Mouse (Mus musculus) Patski (cell line): Measurements from ENCODE around the gene Fzd7. TPM values are rescaled to one million over a fixed set of nuclear protein-coding genes. Genes with fewer than 3 reads are reported as not detected.

Source experiments
- ATAC-seq: fragments of 100-300 bp; one replicate; pipeline ENCODE4 v1.8.0; 2021
- CTCF ChIA-PET: fragments of 350-600 bp; sonication (Branson Sonifier 250); formaldehyde crosslinking; loops from one replicate; lab custom pipeline; 2022; ENCODE audit warnings: inconsistent platforms; lab: Charles Lee
- POLR2A ChIA-PET: fragments of 350-600 bp; sonication (Branson Sonifier 250); formaldehyde crosslinking; loops from one replicate; lab custom pipeline; 2022; ENCODE audit warnings: antibody characterized with exemption, inconsistent platforms; lab: Charles Lee
- DNase-seq: peaks from one replicate; pipeline ENCODE4 v3.0.0-alpha.2; 2011; ENCODE audit warnings: low read depth, low spot score
- H3K27me3 ChIP-seq: fragments of 371-371 bp; one replicate; pipeline ENCODE4 v1.5.1; 2021
- CTCF ChIP-seq: fragments of 100-300 bp; IDR thresholded peaks from one replicate; pipeline ENCODE4 v1.5.1; 2021
- in situ Hi-C: fragments of 300-500 bp; cut with MboI; formaldehyde crosslinking; loops from 3 replicates; pipeline ENCODE4 v1.11.1; 2018; ENCODE audit warnings: low pct_unique_long_range_greater_than_20kb, mixed read lengths
- polyA plus RNA-seq: library from polyadenylated mRNA; unstranded; gene quantifications from one replicate; pipeline ENCODE4 v1.2.3, GENCODE M21; 2021

The Fzd7 gene
- polyA plus RNA-seq, 1 experiment from 2014 or later = 30.8 TPM

- in situ Hi-C loops = no loop called here
- CTCF ChIA-PET = no interaction called here
- ATAC-seq (no peak), DNase-seq (no peak)
- TF ChIP-seq CTCF = no peak
- H3K27me3 ChIP-seq = no peaks in the 10 kb centered on the region
- POLR2A ChIA-PET = no interaction called here
Observed at GRCm38 (mm10) chr1:59469170-59469569, 13.1 kb upstream of the Fzd7 start.

GRCm38 (mm10) chr1:59470766-59471165 lies 11.5 kb upstream of the Fzd7 start:
- ChIA-PET CTCF (no interaction called here), POLR2A (interaction anchor here (0.6 kb wide), 1 partner anchor 211 kb away, joined by 3 read pairs; no protein-coding TSS in a partner anchor)
- TF ChIP-seq CTCF = no peak
- in situ Hi-C loops = no loop called here
- DNase-seq (no peak), ATAC-seq (no peak)
- no peaks in the 10 kb centered on the region for H3K27me3 ChIP-seq

- ChIA-PET POLR2A (no interaction called here), CTCF (interaction anchor here (1.1 kb wide), 1 partner anchor 9 kb away, joined by 3 read pairs; the partner anchor contains the start of gene Fzd7)
- H3K27me3 ChIP-seq = no peaks in the 10 kb centered on the region
- no peak for TF ChIP-seq CTCF
- no peak for DNase-seq
- in situ Hi-C loops = no loop called here
- ATAC-seq = no peak
Observed at GRCm38 (mm10) chr1:59472368-59473180, 9.7 kb upstream of the Fzd7 start.

- H3K27me3 ChIP-seq = no peaks in the 10 kb centered on the region
- ATAC-seq (no peak), DNase-seq (no peak)
- in situ Hi-C loops = no loop called here
- POLR2A ChIA-PET = no interaction called here
- CTCF ChIA-PET = no interaction called here
- TF ChIP-seq CTCF = no peak
Observed at GRCm38 (mm10) chr1:59473181-59473555, 9.1 kb upstream of the Fzd7 start.

GRCm38 (mm10) chr1:59475618-59476017 lies 6.6 kb upstream of the Fzd7 start:
- TF ChIP-seq CTCF = no peak
- ChIA-PET CTCF (interaction anchor here (0.6 to 0.7 kb wide), 2 partner anchors 9 to 143 kb away, joined by 3 read pairs; no protein-coding TSS in a partner anchor), POLR2A (no interaction called here)
- ATAC-seq (no peak), DNase-seq (no peak)
- in situ Hi-C loops = no loop called here
- no peaks in the 10 kb centered on the region for H3K27me3 ChIP-seq

- H3K27me3 ChIP-seq = no peaks in the 10 kb centered on the region
- no peak for ATAC-seq
- no peak for DNase-seq
- in situ Hi-C loops = no loop called here
- CTCF ChIA-PET = no interaction called here
- TF ChIP-seq CTCF = no peak
- POLR2A ChIA-PET = no interaction called here
Observed at GRCm38 (mm10) chr1:59478911-59479310, 3.3 kb upstream of the Fzd7 start.

- DNase-seq (no peak), ATAC-seq (no peak)
- CTCF ChIA-PET = interaction anchor here (1.6 to 1.9 kb wide), 2 partner anchors 9 to 103 kb away, joined by 3 to 5 read pairs; no protein-coding TSS in a partner anchor
- in situ Hi-C loops = no loop called here
- TF ChIP-seq CTCF = no peak
- no peaks in the 10 kb centered on the region for H3K27me3 ChIP-seq
- POLR2A ChIA-PET = interaction anchor here (1.6 kb wide), 1 partner anchor 11 kb away, joined by 4 read pairs; no protein-coding TSS in a partner anchor
Observed at GRCm38 (mm10) chr1:59480821-59481455, 1.3 kb upstream of the Fzd7 start.

- TF ChIP-seq CTCF = no peak
- H3K27me3 ChIP-seq = no peaks in the 10 kb centered on the region
- ChIA-PET CTCF (interaction anchor here (1.6 to 1.9 kb wide), 2 partner anchors 10 to 102 kb away, joined by 3 to 5 read pairs; no protein-coding TSS in a partner anchor), POLR2A (interaction anchor here (1.3 to 1.6 kb wide), 2 partner anchors 10 to 102 kb away, joined by 3 to 4 read pairs; no protein-coding TSS in a partner anchor)
- in situ Hi-C loops = no loop called here
- peak; percentile 94 for ATAC-seq
- peak; percentile 83 for DNase-seq
Observed at GRCm38 (mm10) chr1:59481456-59482291, 550 bp upstream of the Fzd7 start.

GRCm38 (mm10) chr1:59482696-59483520 lies 684 bp downstream of the Fzd7 start:
- in situ Hi-C loops = no loop called here
- ChIA-PET POLR2A (interaction anchor here (0.6 to 1.6 kb wide), 4 partner anchors 9 to 101 kb away, joined by 3 to 5 read pairs (median 4); no protein-coding TSS in a partner anchor), CTCF (interaction anchor here (1.9 kb wide), 1 partner anchor 101 kb away, joined by 5 read pairs; no protein-coding TSS in a partner anchor)
- no peaks in the 10 kb centered on the region for H3K27me3 ChIP-seq
- TF ChIP-seq CTCF = no peak
- DNase-seq = no peak
- ATAC-seq = peak; percentile 31
